Mouse (Mus musculus) granulocyte monocyte progenitor cell, adult 5-6 weeks (primary cell): Measurements from ENCODE around the gene Edar. TPM values are rescaled to one million over a fixed set of nuclear protein-coding genes. Genes with fewer than 3 reads are reported as not detected.

ENCODE experiments used
- ATAC-seq: replicated peaks from 2 replicates; pipeline ENCODE4 v1.8.0; 2016; ENCODE audit warnings: mild to moderate bottlenecking, moderate TSS enrichment, inconsistent platforms; ENCODE audit not compliant: poor library complexity, severe bottlenecking
- total RNA-seq, 2 experiments: library from RNA; stranded (forward) in 1 of 2; stranded (reverse) in 1 of 2; fragments of 200-712, 200-1000 nt in 1 of 2; fragments of >200 nt in 1 of 2; fragmentation: Nextera tagmentation in 1 of 2; gene quantifications; 2 replicates each; pipeline ENCODE4 v1.2.3; 2014 to 2017

Gene Edar
- total RNA-seq, 2 experiments from 2014 or later, result not detected

DNA sequence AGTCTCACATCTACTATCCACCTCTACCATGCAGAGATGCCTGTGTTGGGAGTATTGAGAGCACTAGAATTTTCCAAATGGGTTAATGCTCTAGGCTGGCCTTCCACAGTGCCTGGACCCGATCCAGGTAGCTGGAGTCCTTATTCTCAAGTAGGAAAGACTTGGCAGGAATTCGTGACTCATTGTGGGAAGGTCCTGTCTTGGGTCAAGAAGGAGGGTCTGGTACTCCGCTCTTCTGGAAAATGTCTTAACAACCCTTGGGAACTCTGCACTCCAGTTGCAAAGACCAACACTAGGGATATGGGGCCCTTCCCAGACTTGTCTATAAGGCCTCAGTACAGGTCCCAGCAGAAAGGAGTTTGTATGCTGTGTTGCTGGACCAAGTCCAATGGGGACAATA lies 66.6 kb downstream of the Edar start:
- no peak for ATAC-seq

DNA sequence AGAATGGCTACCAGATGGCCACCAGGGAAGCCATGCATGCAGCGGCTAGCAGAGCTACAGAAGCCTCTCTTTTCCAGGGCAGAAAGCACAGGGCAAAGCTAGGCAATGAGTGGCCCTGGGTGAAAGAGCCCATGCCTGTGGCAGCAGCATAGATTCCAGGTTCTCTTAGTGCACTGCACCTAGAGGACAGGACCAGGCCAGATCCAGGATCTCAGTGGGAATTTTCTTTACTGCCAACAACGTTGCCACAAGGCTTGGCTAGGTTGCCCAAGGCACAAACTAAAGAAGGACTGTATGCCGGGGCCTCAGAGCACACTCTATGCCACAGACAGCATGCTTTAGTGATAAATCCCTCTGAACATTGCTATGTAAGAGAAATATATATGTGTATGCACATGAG lies 69.1 kb downstream of the Edar start:
- no peak for ATAC-seq

DNA sequence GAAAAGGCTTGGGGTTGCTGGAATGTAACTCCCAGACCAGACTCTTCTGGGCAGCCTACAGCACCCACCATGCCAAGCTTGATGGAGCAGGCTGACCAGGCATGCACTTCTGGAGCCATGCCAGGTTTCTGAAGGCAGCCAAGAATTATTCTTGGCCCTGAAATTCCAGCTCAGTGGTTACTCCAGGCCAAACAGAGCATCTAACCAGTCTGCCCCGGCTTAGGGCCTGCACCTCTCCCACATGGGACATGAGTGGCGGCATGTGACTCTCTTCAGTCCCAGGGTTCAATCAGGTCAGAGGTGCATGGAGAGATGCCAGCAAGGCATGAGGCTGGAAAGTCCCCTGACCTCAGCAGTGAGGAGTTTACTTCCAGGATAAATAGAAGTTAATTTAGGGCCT lies 70.7 kb downstream of the Edar start:
- no peak for ATAC-seq

DNA sequence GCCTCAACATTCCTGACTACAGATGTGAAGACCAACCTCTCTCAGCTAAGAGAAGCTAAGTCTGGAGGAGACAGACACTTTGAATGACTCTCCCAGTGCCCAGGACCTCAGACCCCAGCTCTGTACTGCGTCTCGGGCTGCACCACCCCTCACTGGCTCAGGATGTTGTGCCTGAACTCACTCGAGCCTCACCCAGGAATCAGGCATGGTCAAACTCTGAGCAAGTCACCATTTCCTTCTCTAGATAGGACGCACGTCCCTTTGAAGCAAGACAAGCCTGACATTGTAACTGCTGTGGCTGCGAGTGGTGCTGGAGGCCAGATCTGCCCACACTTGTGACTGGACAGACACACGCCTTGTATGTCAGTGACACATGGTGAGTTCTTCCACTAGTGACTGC lies 73.5 kb downstream of the Edar start:
- no peak for ATAC-seq

DNA sequence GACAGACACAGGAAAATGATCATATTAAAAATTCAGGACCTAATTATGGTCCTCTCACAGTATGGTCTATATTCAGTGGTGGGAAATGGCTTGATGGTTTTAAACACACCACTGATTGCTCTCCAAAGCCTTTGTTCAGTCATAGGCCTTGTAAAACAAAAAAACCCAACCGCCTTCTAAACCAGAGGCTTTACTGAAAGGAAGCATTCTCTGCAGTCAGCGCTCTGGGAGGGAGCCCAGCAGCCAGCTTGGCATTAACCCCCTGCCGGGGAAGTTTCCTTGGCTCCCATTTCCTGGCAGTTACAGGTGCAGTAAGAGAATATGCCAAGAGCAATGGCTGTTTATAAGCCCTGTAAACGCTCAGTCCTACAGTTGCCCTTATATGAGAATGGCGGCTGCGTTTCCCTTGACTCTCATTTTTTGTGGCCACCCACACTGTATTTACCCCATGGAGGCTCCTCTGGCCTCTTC lies 74.0 kb downstream of the Edar start:
- no peak for ATAC-seq

DNA sequence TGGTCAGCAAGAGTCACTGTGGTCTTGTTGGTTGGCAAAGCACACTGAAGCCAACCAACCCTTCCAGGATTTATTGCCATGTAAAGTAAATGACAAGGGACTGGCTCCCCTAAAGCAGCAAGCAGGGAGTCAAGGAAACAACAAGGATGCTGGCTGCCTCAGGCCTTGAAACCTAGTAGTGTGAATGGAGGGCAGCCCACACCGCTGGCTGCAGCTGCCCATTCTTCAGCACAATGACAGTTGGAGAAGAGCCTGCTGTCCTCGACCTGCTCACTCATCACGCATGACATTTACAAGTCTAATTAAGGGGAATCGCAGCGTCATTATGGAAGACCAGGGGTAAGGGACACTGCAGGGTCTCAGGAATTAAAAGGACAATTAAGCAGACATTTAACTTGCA lies 74.5 kb downstream of the Edar start:
- ATAC-seq, result no peak

DNA sequence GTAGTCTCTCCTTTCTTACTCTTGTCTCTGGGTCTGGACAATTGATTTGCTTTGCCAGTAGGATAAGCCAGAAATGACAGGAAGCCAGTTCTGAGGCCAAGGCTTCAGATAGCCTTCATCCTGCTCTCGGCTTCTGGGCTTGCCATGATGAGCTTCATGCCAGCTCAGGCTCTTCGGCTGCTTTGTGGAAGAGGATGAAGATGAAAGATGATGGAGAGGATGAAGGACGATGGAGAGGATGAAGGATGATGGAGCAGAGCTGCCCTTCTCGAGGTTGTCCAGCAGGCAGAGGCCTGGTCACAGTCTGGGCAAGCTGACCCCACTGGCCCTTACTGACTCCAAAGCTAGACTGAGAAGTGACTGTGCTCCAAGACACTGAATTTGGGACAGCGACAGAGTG lies 75.3 kb downstream of the Edar start:
- ATAC-seq, result no peak

DNA sequence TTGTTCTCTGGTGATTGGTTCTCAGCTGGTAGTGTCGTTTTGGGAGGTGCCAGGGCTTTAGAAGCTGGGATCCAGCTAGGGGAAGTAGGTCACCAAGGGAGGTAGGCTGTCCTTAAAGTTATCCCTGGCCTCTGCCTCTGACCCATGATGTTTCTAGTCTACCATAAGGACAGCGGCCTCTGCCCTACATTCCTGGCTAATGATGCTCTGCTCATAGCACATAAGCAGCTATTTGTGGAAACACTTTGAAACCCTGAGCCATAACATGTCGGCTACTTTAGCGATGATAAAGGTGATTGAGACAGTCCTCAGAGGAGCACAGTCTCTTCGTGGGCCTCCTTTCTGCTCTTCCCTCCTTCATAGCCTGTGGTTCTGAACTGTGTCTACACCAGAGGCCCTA lies 79.6 kb downstream of the Edar start:
- ATAC-seq, result no peak

DNA sequence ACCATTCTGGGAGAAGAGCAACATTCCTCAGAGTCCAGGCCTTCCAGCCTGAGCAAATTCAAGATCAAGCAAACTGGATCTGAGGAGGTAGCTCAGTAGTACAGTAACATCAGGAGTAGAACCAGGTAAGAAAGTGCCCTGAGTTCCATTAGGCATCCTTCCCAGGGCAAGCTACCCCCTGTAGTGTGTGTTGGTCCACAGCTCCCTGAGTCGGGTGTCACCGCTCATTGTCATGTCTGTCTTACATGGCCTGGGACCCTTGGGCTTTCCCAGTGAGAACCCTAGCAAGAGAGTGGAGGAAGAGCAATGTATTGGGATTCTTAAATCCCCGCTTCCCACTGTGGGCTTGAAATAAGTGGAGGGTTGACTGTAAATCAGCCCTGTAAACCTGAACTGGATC lies 80.3 kb downstream of the Edar start:
- ATAC-seq, result no peak

DNA sequence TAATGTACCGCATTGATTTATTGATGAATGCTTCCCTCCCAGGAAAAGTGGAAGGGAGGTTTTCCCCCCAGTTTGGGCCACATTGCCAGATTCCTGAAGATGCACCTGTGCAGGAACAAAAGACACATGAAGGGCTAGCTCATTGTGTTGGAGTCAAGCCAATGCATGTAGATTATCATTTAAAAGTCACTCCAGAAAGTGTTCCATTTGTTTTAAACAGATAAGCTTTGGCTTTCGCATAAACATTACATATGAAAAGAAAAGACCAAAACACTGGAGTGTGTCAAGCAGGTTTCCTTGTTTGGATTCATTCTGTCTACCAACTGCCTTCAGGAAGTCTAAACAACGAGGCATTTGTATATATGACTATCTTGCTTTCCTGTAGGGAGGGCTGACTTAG lies 81.0 kb downstream of the Edar start:
- no peak for ATAC-seq

DNA sequence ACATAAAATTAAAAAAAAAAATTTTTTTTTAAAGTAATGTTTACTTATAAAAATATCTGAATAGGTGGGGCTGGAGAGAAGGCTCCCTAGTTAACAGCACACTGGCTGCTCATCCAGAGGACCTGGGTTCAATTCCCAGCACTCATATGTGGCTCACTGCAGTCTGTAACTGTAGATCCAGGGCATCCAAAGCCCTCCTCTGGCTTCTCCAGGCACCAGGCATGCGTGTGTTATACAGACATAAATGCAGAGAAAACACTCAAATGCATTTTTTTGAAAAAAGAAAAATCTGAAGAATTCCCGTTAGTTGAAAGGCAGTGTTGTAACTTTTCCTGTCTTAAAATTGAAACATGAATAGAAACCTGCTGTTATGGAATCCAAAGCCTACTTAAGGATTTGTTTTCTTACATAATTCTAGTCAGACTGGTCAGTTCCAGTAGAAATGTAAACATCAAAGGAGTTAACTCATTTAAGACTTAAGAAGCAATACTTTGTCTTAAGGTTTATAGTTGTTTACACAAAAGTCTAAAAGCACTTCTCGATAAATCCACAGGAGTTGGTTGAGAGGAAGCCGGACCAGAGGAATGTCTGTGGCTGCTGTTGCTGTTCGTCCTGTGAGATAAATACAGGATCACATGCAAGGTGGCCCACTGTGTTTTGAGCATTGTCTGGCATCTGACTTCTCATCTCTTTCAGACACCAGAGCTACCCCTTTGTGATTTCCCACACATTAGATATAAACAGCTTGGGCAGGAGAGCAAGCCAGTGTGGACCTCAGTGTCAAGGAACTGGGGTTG lies 89.8 kb downstream of the Edar start:
- no peak for ATAC-seq

DNA sequence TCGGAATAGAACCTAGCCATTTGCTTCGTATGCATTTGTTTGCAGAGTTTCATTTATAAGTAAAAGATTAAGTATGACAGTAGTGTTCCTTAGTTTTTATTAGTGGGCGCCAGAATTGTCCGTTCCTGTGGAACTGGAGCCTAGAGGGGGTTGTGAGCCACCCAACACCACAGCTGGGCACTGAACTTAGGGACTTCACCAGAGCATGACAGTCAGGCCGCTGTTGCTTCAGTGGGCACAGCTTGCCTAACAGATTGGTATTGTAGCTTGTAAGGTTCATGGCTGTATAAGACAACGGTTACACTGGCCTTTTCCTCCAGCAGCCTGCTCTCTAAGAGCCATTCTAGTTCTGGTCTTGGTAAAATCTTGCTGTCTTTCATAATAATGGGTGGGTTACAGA lies 114.9 kb downstream of the Edar start:
- no peak for ATAC-seq

DNA sequence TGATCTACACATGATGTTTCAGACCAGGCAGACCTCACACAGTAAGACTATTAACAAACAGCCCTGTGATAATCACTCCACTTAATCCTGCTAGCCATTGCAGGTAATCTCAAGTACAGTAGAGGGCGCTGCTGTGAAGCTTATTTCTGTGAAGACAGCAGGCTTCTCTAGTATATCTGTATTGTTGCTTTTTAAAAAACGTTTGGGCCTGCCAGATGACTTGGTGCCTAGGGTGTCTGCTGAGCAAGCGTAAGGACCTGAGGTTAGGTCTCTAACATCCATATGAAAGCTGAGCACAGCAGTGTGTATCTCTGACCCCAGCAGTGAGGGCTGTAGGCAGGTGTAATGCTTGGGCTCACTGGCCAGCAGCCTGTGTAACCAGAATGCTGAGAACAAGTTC lies 115.6 kb downstream of the Edar start:
- ATAC-seq, result peak; percentile 70

DNA sequence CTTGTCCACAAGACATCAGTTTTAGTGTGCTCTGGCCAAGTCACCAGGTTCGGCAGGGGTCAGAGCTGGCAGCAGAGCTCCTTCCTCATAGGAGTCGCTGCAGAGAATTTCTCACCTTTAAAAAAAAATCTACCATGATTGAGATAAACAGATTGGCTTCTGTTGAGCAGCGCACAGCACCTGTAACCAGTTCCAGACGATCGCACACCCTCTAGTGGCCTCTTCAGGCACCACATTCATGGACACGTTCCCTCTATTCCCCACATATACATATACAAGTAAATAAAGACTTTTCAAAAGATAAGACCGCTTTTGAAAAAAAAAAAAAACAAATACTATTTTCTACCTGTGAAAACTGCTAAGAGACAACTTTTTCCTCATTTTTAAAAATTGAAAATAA lies 116.4 kb downstream of the Edar start:
- peak; percentile 72 for ATAC-seq

DNA sequence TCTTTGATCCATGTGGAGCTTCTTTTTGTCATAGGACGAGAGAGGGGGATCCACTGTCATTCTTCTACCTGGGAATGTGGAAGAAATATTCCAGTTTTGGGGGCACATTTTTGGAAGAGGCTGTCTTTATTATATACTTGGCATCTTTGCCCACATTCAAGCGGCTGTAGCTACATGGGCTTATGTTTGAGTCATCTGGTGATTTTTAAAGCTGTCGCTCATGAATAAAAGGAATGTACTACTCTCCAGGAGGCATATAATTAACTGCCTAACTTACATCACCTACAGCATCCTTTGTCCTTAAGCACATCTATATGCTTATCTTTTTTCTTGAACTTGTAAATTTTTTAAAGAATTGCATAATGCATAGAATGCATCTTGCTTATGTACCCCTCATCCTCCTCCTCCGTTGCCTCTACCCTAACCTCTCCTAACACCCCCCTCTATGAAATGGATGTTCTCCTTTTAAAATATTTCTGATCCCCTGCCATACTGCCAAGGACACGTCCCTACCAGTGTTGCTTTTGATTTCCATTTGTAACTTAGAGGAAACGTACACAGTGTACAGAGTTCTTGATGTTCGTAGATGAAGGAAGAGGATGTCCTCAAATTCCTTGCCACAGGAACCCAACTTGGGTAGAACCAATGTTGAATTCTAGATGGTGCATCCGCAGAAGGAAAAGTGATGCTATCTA lies 120.6 kb downstream of the Edar start:
- no peak for ATAC-seq

Other genes starting within 250 kb of the Edar start
- 96.7 and 115 TPM in 2 replicates for gene Ranbp2, start 228.7 kb downstream of the Edar start, total RNA-seq (2014; fragmentation: Nextera tagmentation)
- 206 and 245 TPM in 2 replicates for gene Ranbp2, start 228.7 kb downstream of the Edar start, total RNA-seq (2017)
- 6.3 and 7.9 TPM in 2 replicates for gene Ccdc138, start 177.7 kb downstream of the Edar start, total RNA-seq (2014; fragmentation: Nextera tagmentation)
- gene Ccdc138, start 177.7 kb downstream of the Edar start, total RNA-seq (2017), result 5.8 and 6.0 TPM in 2 replicates
- not detected in 2 replicates for gene Gm17542, start 42.6 kb upstream of the Edar start, total RNA-seq (2014; fragmentation: Nextera tagmentation)
- not detected in 2 replicates for gene Gm17542, start 42.6 kb upstream of the Edar start, total RNA-seq (2017)
- not detected in 2 replicates for gene Sh3rf3, start 137.7 kb upstream of the Edar start, total RNA-seq (2014; fragmentation: Nextera tagmentation)
- gene Sh3rf3, start 137.7 kb upstream of the Edar start, total RNA-seq (2017), result not detected in 2 replicates